Mouse (Mus musculus) telencephalon, adult 2 months (tissue): ENCODE data around the gene Trmt10b.

Experiments
- DNase-seq: peaks from one replicate; pipeline ENCODE4 v3.0.0-alpha.2; 2011; ENCODE audit warnings: low read depth, low spot score

Trmt10b gene

GRCm38 (mm10) chr4:45341669-45342249 lies 44.8 kb downstream of the Trmt10b start, which contains the start of gene Dcaf10:
TSS of gene Dcaf10 (plus strand) at chr4:45342101.
- peak; percentile 81 for DNase-seq

- no peak for DNase-seq
Measured at GRCm38 (mm10) chr4:45342286-45343155, 45.6 kb downstream of the Trmt10b start, which contains the start of gene Exosc3. TSS of gene Exosc3 (minus strand) at chr4:45342732.

- no peak for DNase-seq
Measured at GRCm38 (mm10) chr4:45356653-45357052, 59.7 kb downstream of the Trmt10b start.
